Mouse (Mus musculus) CH12.LX (cell line): ENCODE results near the gene 4931406P16Rik. TPM values are rescaled to one million over a fixed set of nuclear protein-coding genes. Genes with fewer than 3 reads are reported as not detected.

Source experiments
- DNase-seq: peaks from one replicate; pipeline ENCODE4 v3.0.0-alpha.2; 2013; ENCODE audit errors: extremely low read depth
- H3K27ac ChIP-seq: 2 replicates; pipeline ENCODE4 v1.5.1; 2012; ENCODE audit warnings: low read depth, mild to moderate bottlenecking, control low read depth, moderate library complexity; ENCODE audit not compliant: insufficient read depth
- H3K27me3 ChIP-seq: replicated peaks from 2 replicates; pipeline ENCODE3; 2012; ENCODE audit warnings: inconsistent platforms
- H3K36me3 ChIP-seq, 2 experiments: replicated peaks in 1 of 2; 2 replicates each; pipeline versions ENCODE3 to v1.6.1; 2012; ENCODE audit warnings: inconsistent platforms in 1 of 2, low read length in 1 of 2, mild to moderate bottlenecking in 1 of 2, mixed read lengths in 1 of 2, moderate library complexity in 1 of 2; ENCODE audit not compliant: control insufficient read depth in 1 of 2, insufficient read depth in 1 of 2
- H3K4me1 ChIP-seq, 2 experiments: 2 replicates each; pipeline ENCODE4 v1.6.1; 2012; ENCODE audit warnings: inconsistent platforms in 1 of 2, moderate library complexity in 1 of 2; ENCODE audit not compliant: insufficient read depth in 2 of 2, control insufficient read depth in 1 of 2
- H3K4me2 ChIP-seq: 2 replicates; pipeline ENCODE4 v1.6.1; 2012; ENCODE audit warnings: low read depth, mild to moderate bottlenecking, control low read depth; ENCODE audit not compliant: poor library complexity, insufficient read depth, severe bottlenecking
- H3K4me3 ChIP-seq, 3 experiments: fragments of 150-350 bp in 1 of 3; sonication (generic) in 1 of 3; replicated peaks in 1 of 3; 2 replicates each; pipeline versions ENCODE3 to v1.5.1; 2011 to 2012; ENCODE audit warnings: low read depth in 2 of 3, low read length in 2 of 3, mild to moderate bottlenecking in 2 of 3, moderate library complexity in 2 of 3, control low read depth in 1 of 3, improper control_type of control experiment in 1 of 3, inconsistent platforms in 1 of 3, mixed read lengths in 1 of 3; ENCODE audit not compliant: poor library complexity in 1 of 3
- H3K79me2 ChIP-seq: replicated peaks from 2 replicates; pipeline ENCODE4 v1.6.1; 2012; ENCODE audit warnings: mild to moderate bottlenecking, moderate library complexity; ENCODE audit not compliant: control insufficient read depth, poor library complexity, insufficient read depth, severe bottlenecking; ENCODE audit errors: extremely low read depth
- H3K9ac ChIP-seq: 2 replicates; pipeline ENCODE4 v1.6.1; 2012; ENCODE audit warnings: low read depth, mild to moderate bottlenecking, control low read depth, moderate library complexity; ENCODE audit not compliant: insufficient read depth
- H3K9me3 ChIP-seq: replicated peaks from 2 replicates; pipeline ENCODE3; 2012; ENCODE audit warnings: low read length, inconsistent platforms, mixed read lengths
- CHD1 ChIP-seq: IDR thresholded peaks from 2 replicates; pipeline ENCODE4 v1.6.1; 2012; ENCODE audit warnings: low read depth, low read length, improper control_type of control experiment, inconsistent platforms
- E2F4 ChIP-seq: IDR thresholded peaks from 2 replicates; pipeline ENCODE4 v1.6.1; 2011; ENCODE audit warnings: low read depth, low read length, improper control_type of control experiment; ENCODE audit not compliant: insufficient replicate concordance
- ELF1 ChIP-seq: IDR thresholded peaks from 2 replicates; pipeline ENCODE4 v1.6.1; 2014; ENCODE audit warnings: low read depth, mild to moderate bottlenecking, inconsistent platforms, low read length, improper control_type of control experiment
- ETS1 ChIP-seq: conservative IDR thresholded peaks from 2 replicates; pipeline ENCODE4 v1.6.1; 2012; ENCODE audit warnings: low read depth, mild to moderate bottlenecking, inconsistent platforms, low read length, improper control_type of control experiment, moderate library complexity
- MAFK ChIP-seq: IDR thresholded peaks from 2 replicates; pipeline ENCODE4 v1.6.1; 2011; ENCODE audit warnings: low read length, improper control_type of control experiment; ENCODE audit not compliant: insufficient replicate concordance
- MAZ ChIP-seq: IDR thresholded peaks from 2 replicates; pipeline ENCODE4 v1.6.1; 2012; ENCODE audit warnings: low read depth, mild to moderate bottlenecking, inconsistent platforms, low read length, improper control_type of control experiment, moderate library complexity
- NRF1 ChIP-seq: IDR thresholded peaks from 2 replicates; pipeline ENCODE4 v1.6.1; 2014; ENCODE audit warnings: low read depth, mild to moderate bottlenecking, inconsistent platforms, low read length, improper control_type of control experiment, moderate library complexity
- PAX5 ChIP-seq: IDR thresholded peaks from 2 replicates; pipeline ENCODE4 v1.6.1; 2012; ENCODE audit warnings: low read length, inconsistent platforms, mixed read lengths
- POLR2AphosphoS2 ChIP-seq: IDR thresholded peaks from 2 replicates; pipeline ENCODE4 v1.6.1; 2011; ENCODE audit warnings: low read depth, low read length, improper control_type of control experiment
- RCOR1 ChIP-seq: conservative IDR thresholded peaks from 2 replicates; pipeline ENCODE4 v1.6.1; 2012; ENCODE audit warnings: low read depth, mild to moderate bottlenecking, inconsistent platforms, low read length, improper control_type of control experiment
- SIN3A ChIP-seq: IDR thresholded peaks from 2 replicates; pipeline ENCODE4 v1.6.1; 2012; ENCODE audit warnings: low read length, improper control_type of control experiment, inconsistent platforms
- SMC3 ChIP-seq: IDR thresholded peaks from 2 replicates; pipeline ENCODE4 v1.6.1; 2011; ENCODE audit warnings: low read depth, low read length, improper control_type of control experiment
- TBP ChIP-seq: conservative IDR thresholded peaks from 2 replicates; pipeline ENCODE4 v1.6.1; 2011; ENCODE audit warnings: low read depth, low read length, improper control_type of control experiment
- TCF12 ChIP-seq: IDR thresholded peaks from 2 replicates; pipeline ENCODE4 v1.6.1; 2014; ENCODE audit warnings: low read depth, mild to moderate bottlenecking, inconsistent platforms, low read length, improper control_type of control experiment
- USF1 ChIP-seq: IDR thresholded peaks from 2 replicates; pipeline ENCODE4 v1.6.1; 2014; ENCODE audit warnings: low read depth, mild to moderate bottlenecking, inconsistent platforms, low read length, improper control_type of control experiment
- USF2 ChIP-seq: conservative IDR thresholded peaks from 2 replicates; pipeline ENCODE4 v1.6.1; 2011; ENCODE audit warnings: low read depth, low read length, improper control_type of control experiment
- ZNF384 ChIP-seq: IDR thresholded peaks from 2 replicates; pipeline ENCODE4 v1.6.1; 2012; ENCODE audit warnings: low read depth, low read length, improper control_type of control experiment, inconsistent platforms
- dilution Hi-C: fragments of 300-500 bp; cut with MboI; formaldehyde crosslinking; loops from 2 replicates; pipeline ENCODE4 v1.14.3; 2020; ENCODE audit warnings: low sequenced_read_pairs; ENCODE audit not compliant: extremely low pct_unique_long_range_greater_than_20kb, extremely low pct_ligation_motif_present
- in situ Hi-C: fragments of 300-500 bp; cut with MboI; formaldehyde crosslinking; loops from 3 replicates; pipeline ENCODE4 v1.14.3; 2019; ENCODE audit warnings: low sequenced_read_pairs, low pct_ligation_motif_present, low pct_unique_long_range_greater_than_20kb, mixed read lengths
- polyA plus RNA-seq: library from polyadenylated mRNA; unstranded; fragments of >175 nt; gene quantifications from 2 replicates; pipeline ENCODE4 v1.2.1, GENCODE M21; 2012; ENCODE audit warnings: low read depth; ENCODE audit not compliant: insufficient read length
- total RNA-seq, 2 experiments: library from RNA; depleted of rRNA; stranded (reverse); fragments of 300-350 nt in 1 of 2; fragments of >200 nt in 1 of 2; gene quantifications; 2 replicates each; pipeline ENCODE4 v1.2.3; 2012 to 2014

4931406P16Rik gene
- total and polyA plus RNA-seq, 3 experiments, result 10.0 to 15.6 (median 11.7) TPM

DNA sequence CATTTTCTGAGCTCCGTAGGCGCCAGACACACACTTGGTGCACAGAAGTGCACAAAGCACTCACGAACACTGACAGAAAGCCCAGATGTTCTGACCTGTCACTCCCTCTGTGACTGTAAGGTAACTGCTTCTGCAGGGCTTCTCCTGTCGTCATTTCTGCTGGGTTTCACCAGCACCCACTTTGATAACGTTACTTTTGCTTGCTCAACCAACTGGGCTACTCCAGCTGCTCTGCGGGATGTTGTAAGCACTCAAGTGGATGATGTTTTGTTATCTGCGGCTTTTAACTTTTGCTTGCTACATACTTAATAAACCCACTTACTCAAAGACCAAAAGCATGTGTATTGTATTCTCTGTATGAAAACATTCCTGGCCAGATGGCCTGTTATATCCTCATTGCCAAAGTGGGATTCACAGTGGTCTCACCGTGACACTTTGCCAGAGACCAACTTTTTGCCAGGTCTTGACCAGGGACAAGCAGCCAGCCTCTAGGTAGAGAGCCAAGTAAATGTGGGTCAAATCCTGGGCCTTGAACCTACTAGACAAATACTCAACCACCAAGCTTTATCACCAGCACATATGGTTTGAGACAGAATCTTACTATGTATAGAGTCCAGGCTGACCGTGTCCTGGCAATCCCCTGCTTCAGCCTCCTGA is 91.6 kb downstream of the 4931406P16Rik start:
- in situ Hi-C loops (no loop called here), dilution Hi-C loops (no loop called here)
- H3K9ac ChIP-seq, result no peak overlapping the region
- H3K4me3 ChIP-seq, result no peak overlapping the region
- peaks cover 9% of the 10 kb centered on the region; the same call in 1 of the 2 replicates for H3K79me2 ChIP-seq
- peaks cover 2 to 14% of the 10 kb centered on the region in 2 experiments; a peak in 2 of 4 replicates for H3K4me1 ChIP-seq
- H3K36me3 ChIP-seq, result peaks cover 84 to 98% of the 10 kb centered on the region in 2 experiments
- H3K27me3 ChIP-seq, result no peaks in the 10 kb centered on the region
- DNase-seq, result no peak
- H3K9me3 ChIP-seq, result peaks cover 6% of the 10 kb centered on the region
- TF ChIP-seq POLR2AphosphoS2 (no peak), PAX5 (no peak), NRF1 (no peak), ZNF384 (no peak), ELF1 (no peak)
- H3K4me2 ChIP-seq, result no peak overlapping the region
- no peak overlapping the region for H3K27ac ChIP-seq

DNA sequence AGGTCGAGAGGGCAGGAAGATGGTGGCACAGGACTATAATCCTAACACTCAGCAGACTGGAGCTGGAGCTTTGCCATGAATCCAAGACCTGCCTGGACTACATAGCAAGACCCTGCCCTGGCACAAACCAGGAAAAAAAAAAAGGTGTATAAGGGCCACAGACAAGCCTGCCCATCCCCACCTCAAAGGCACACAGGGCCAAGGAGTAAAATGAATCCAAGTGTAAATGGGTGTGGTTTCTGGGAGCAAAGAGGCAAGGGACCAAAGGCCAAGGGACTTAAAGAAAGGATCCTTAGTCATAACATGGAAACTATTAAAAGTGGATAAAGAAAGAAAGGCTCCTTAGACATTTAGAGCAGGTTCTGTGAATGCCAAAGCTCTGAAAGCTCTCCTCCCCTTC is 94.9 kb downstream of the 4931406P16Rik start:
- TF ChIP-seq TCF12 (no peak), TBP (no peak), USF2 (no peak), PAX5 (no peak), POLR2AphosphoS2 (no peak), E2F4 (no peak), ETS1 (no peak), SIN3A (no peak), SMC3 (no peak), ELF1 (no peak), ZNF384 (no peak), USF1 (no peak), MAFK (no peak), MAZ (no peak), CHD1 (no peak), RCOR1 (no peak), NRF1 (no peak)
- H3K36me3 ChIP-seq, result peaks cover 88 to 100% of the 10 kb centered on the region in 2 experiments
- no peaks in the 10 kb centered on the region for H3K79me2 ChIP-seq
- dilution Hi-C loops, result no loop called here
- no peak overlapping the region for H3K4me3 ChIP-seq
- no peaks in the 10 kb centered on the region for H3K4me1 ChIP-seq
- peaks cover 6% of the 10 kb centered on the region for H3K9me3 ChIP-seq
- H3K27me3 ChIP-seq, result no peaks in the 10 kb centered on the region
- no peak overlapping the region for H3K27ac ChIP-seq
- H3K9ac ChIP-seq, result no peak overlapping the region
- in situ Hi-C loops, result no loop called here
- no peak for DNase-seq
- no peak overlapping the region for H3K4me2 ChIP-seq
